Mouse (Mus musculus) forebrain, embryonic 11.5 days (tissue): ENCODE measurements around the gene Plvap. TPM values are rescaled to one million over a fixed set of nuclear protein-coding genes. Genes with fewer than 3 reads are reported as not detected.

Experiments used
- ATAC-seq: fragments of 200-750 bp; cut with Nextera tagmentation; replicated peaks from 2 replicates; pipeline ENCODE4 v1.8.0; 2017; ENCODE audit warnings: moderate TSS enrichment; ENCODE audit not compliant: low FRiP score
- DNase-seq: peaks from one replicate; pipeline ENCODE4 v3.0.0-alpha.2; 2017; ENCODE audit warnings: low spot score
- H3K27ac ChIP-seq: fragments of 300-500 bp; sonication (generic); 2 replicates; pipeline ENCODE4 v1.5.1; 2014; ENCODE audit warnings: low read depth, low read length
- H3K27me3 ChIP-seq: fragments of 300-500 bp; sonication (generic); 2 replicates; pipeline ENCODE4 v1.6.1; 2014; ENCODE audit warnings: mild to moderate bottlenecking, low read length, mixed read lengths; ENCODE audit not compliant: control insufficient read depth, insufficient read depth
- H3K36me3 ChIP-seq: fragments of 300-500 bp; sonication (generic); 2 replicates; pipeline ENCODE4 v1.6.1; 2014; ENCODE audit warnings: mild to moderate bottlenecking, low read length, moderate library complexity, mixed read lengths; ENCODE audit not compliant: control insufficient read depth, insufficient read depth
- H3K4me1 ChIP-seq: fragments of 300-500 bp; sonication (generic); replicated peaks from 2 replicates; pipeline ENCODE4 v1.6.1; 2014; ENCODE audit warnings: low read length, mixed read lengths; ENCODE audit not compliant: control insufficient read depth, insufficient read depth
- H3K4me2 ChIP-seq: fragments of 300-500 bp; sonication (generic); 2 replicates; pipeline ENCODE4 v1.6.1; 2014; ENCODE audit warnings: low read depth, mild to moderate bottlenecking, low read length, moderate library complexity, mixed read lengths; ENCODE audit not compliant: severe bottlenecking
- H3K4me3 ChIP-seq: fragments of 300-500 bp; sonication (generic); 2 replicates; pipeline ENCODE4 v1.5.1; 2014; ENCODE audit warnings: low read depth, low read length
- H3K9ac ChIP-seq: fragments of 300-500 bp; sonication (generic); 2 replicates; pipeline ENCODE4 v1.6.1; 2014; ENCODE audit warnings: low read length
- H3K9me3 ChIP-seq: fragments of 300-500 bp; sonication (generic); 2 replicates; pipeline ENCODE4 v1.6.1; 2016; ENCODE audit warnings: low read length, mixed read lengths; ENCODE audit not compliant: control insufficient read depth
- WGBS: fragments of 180-500 bp; shearing (Covaris S2); extraction: QIAGEN DNeasy Blood & Tissue Kit; methylation state at CpG from one replicate; pipeline ENCODE4 v1.1.7; 2014; 5-methylcytosine and 5-hydroxymethylcytosine counted together
- polyA plus RNA-seq: library from polyadenylated mRNA; unstranded; fragments of >200 nt; fragmentation: Nextera tagmentation; extraction: Ambion mirVana; gene quantifications from 2 replicates; pipeline ENCODE4 v1.2.1, GENCODE M21; 2014

Plvap gene
- 42.5 and 43.4 TPM in 2 replicates for polyA plus RNA-seq

DNA sequence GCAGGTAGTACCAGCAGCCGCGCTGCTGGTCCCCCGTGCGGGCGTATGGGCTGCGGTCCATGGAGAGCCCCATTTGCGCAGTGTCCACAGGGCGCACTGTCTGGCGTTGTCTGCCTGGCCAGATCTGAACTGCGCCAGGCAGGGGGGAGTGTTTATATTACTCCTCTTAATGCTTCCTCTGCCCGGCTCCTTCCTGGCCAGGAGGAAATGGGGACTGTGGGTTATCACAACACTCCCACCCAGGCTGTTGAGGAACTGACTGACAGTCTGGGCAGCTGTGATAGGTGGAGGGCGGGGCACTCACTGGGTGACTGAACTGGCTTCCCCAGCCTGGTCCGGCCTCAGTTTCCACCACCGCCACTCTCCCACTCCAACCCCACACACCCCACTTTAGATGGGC, at the start of gene Plvap:
Gene Plvap (minus strand): TSS at position 109 of the 400 bp plus-strand sequence.
- no peak for ATAC-seq
- Histone ChIP-seq H3K27ac (no peak within 1 kb of the TSS), H3K4me2 (no peak within 1 kb of the TSS), H3K4me3 (no peak within 1 kb of the TSS), H3K9ac (no peak within 1 kb of the TSS), H3K4me1 (peaks cover 5% of the 10 kb centered on the region; the same call in 1 of the 2 replicates), H3K9me3 (no peaks in the 10 kb centered on the region), H3K27me3 (peaks cover 26% of the 10 kb centered on the region), H3K36me3 (no peaks in the 10 kb centered on the region)
- 70% methylated on average over 14 of the region's 14 CpGs for WGBS
- no peak for DNase-seq

DNA sequence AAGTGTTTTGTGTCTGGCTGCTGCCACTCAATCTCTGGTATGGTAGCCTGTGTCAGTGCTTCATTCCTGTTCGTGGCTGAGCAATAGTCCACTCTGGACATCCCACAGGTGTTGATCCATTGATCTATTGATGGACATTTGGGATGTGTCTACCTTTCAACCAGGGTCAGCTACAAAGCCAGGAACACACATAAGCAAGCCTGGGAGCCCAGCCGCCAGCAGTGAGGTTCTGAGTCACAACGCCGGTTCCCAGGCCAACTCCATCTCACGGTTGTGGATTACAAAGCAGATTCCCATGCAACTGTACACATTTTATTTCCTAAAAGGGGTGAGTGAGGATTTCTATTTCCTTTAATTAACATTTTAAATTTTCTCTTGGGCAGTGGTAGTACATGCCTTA, 49.2 kb upstream of the Plvap start:
- ATAC-seq (no peak), DNase-seq (no peak)
- 87% methylated on average over 5 of the region's 5 CpGs for WGBS
- H3K27me3 ChIP-seq: peaks cover 61% of the 10 kb centered on the region
- no peak overlapping the region for H3K4me2 ChIP-seq
- H3K4me3 ChIP-seq: no peak overlapping the region
- peaks cover 4% of the 10 kb centered on the region for H3K9me3 ChIP-seq
- peaks cover 9% of the 10 kb centered on the region; the same call in 1 of the 2 replicates for H3K4me1 ChIP-seq
- H3K36me3 ChIP-seq: no peaks in the 10 kb centered on the region
- no peak overlapping the region for H3K9ac ChIP-seq
- no peak overlapping the region for H3K27ac ChIP-seq

DNA sequence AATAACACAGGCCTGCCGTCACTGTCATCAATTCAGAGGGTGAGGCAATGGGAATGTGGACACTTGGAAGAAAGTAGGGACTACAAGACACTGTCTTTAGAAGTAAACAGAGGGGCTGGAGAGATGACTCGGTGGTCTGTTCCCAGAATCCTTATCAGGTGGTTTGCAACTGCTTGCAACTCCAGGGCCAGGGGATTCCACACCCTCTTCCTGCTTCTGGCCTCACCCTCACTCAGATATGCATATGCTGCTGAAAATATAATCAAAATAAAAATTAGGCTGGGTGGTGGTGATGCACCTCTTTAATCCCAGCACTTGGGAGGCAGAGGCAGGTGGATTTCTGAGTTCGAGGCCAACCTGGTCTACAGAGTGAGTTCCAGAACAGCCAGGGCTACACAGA, 48.5 kb upstream of the Plvap start:
- Histone ChIP-seq H3K4me2 (no peak overlapping the region), H3K9ac (no peak overlapping the region), H3K36me3 (no peaks in the 10 kb centered on the region), H3K4me1 (peaks cover 9% of the 10 kb centered on the region; the same call in 1 of the 2 replicates), H3K27me3 (peaks cover 61% of the 10 kb centered on the region), H3K9me3 (peaks cover 4% of the 10 kb centered on the region), H3K4me3 (no peak overlapping the region), H3K27ac (no peak overlapping the region)
- DNase-seq: no peak
- WGBS: 80% methylated on average over 3 of the region's 3 CpGs
- ATAC-seq: no peak

DNA sequence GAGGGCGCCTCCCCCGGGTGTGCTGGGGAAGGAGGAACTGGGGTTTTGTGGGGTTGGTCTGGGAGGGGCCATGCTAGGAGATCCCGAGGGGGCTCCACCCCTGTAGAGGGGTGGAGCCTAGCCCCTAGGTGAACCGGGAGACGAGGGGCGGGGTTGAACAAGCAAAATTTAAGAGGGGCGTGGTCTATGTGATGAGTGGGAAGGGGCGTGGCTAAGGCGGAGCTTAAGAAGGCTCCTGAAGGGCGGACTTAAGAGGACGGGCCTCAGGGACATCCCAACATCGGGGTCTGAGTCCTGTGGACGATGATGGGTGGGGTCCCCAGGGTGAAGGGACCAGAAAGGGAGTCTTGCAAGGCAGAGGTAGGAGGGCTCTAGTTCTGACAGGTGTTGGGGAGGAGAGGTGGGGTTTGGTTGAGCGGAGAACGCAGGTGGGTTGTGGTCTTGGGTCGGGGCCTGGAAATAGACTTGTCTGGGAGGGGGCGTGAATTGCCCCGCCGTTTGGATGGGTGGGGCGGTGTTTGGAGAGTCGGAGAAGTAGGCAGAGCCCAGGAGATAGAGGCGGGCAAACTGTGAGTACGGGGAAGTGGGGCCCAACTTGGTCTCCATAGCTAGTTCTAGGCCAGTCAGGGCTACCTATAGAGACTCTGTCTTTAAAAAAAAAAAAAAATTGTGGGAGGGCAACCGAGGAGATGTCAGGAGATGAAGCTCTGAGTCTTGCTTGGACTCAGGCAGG, 47.6 kb upstream of the Plvap start:
- Histone ChIP-seq H3K4me3 (peak overlapping the region; percentile 25), H3K9me3 (peaks cover 2% of the 10 kb centered on the region), H3K9ac (peak overlapping the region; percentile 29; the same call in 1 of the 2 replicates), H3K36me3 (no peaks in the 10 kb centered on the region), H3K27ac (no peak overlapping the region), H3K27me3 (peaks cover 61% of the 10 kb centered on the region), H3K4me2 (peak overlapping the region; percentile 48), H3K4me1 (peaks cover 9% of the 10 kb centered on the region; the same call in 1 of the 2 replicates)
- WGBS: 2% methylated on average over 24 of the region's 24 CpGs
- ATAC-seq (peak; percentile 50; the same call in 1 of the 2 replicates), DNase-seq (peak; percentile 70)

DNA sequence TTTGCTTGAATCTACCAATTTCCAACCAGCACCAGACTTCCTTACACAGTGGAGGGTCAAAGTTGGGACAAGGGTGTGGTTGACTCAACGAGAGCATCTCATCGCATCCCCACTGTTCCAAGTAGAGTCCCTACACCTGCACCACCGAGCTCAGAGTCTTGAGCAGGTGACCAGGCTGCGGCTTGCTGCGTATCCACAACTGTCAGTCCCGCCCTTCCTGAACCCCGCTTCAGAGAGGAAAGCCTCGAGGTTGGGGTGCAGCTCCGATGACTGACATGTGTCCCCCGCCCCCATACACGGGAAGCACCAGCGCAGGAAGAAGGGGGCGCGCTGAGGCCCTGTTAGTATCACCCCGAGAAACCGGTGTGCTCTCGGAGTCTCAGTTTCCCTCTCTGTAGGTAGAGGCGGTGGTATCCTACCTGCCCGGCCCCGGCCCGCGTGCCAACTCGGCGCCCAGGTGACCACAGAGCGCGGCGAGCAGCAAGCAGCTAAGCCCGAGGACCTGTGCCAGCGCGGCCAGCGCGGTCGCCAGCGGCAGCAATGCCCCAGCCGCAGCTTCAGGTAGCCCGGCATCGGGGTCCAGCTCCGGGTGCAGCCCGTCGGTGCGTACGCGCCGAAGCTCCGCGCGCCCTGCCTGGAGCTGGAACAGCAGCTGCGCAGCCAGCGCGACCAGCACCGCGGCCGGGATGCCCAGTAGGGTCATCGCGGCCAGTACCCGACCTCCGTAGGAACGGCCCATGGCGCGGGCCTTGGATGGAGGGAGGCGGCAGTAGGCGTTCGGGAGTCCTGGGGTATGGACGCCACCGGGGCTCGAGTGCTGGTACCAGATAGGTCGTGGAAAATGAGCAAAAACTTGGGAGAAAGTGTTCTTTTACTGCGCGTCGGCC, 46.8 kb upstream of the Plvap start, which contains the start of gene Tmem221:
Gene Tmem221 (minus strand): TSS at position 801 of the 887 bp plus-strand sequence.
- no peaks in the 10 kb centered on the region for H3K9me3 ChIP-seq
- H3K36me3 ChIP-seq: no peaks in the 10 kb centered on the region
- peak within 1 kb of the TSS; percentile 25 for H3K4me3 ChIP-seq
- peak within 1 kb of the TSS; percentile 29 for H3K9ac ChIP-seq
- DNase-seq: no peak
- peaks cover 61% of the 10 kb centered on the region for H3K27me3 ChIP-seq
- no peak within 1 kb of the TSS for H3K27ac ChIP-seq
- 4% methylated on average over 70 of the region's 70 CpGs for WGBS
- peaks cover 9% of the 10 kb centered on the region; the same call in 1 of the 2 replicates for H3K4me1 ChIP-seq
- peak within 1 kb of the TSS; percentile 48 for H3K4me2 ChIP-seq
- no peak for ATAC-seq

DNA sequence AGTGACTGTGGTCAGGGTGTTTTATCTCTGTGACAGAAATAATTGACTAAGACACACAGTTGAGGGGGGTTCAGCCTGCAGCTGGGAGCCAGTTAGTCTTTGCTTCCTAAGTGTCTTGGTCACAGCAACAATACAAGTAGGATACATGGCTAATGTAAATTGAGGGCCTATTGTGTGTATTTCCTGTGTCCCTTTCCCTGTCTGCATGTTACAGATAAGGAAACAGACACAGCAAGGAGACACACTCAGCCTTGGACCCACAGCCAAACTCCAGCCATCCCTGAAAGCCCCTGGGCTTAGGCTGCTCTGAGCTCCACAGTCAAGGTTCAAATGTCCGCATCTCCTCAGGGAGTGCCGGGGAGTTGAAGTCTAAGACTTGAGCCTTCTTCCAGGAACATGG, 43.1 kb upstream of the Plvap start:
- Histone ChIP-seq H3K9ac (no peak overlapping the region), H3K4me1 (0 out of 2 replicates have a peak, but pooled peaks cover 7% of the 10 kb centered on the region), H3K4me2 (no peak overlapping the region), H3K4me3 (no peak overlapping the region), H3K9me3 (no peaks in the 10 kb centered on the region), H3K36me3 (no peaks in the 10 kb centered on the region), H3K27me3 (peaks cover 31% of the 10 kb centered on the region), H3K27ac (no peak overlapping the region)
- 90% methylated on average over 2 of the region's 2 CpGs for WGBS
- ATAC-seq (no peak), DNase-seq (no peak)

DNA sequence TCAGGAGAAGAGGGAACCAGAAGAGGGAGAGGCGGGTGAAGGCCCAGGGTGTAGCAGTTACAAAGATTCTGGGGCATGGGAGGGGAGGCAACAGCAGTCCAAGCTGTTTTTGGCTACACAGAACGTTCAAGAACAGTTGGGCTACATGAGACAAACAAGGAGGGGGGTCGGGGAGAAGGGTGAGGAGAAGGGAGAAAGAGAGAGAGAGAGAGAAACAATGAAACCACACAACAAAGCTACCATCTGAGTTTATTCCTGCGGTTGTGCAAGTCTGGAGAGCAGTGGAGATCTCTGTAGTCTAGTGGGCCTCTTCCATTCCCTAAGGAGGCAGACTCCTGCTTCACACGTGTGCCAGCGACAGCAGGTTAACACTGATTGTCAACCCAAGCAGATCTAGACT, 42.4 kb upstream of the Plvap start:
- H3K27ac ChIP-seq: no peak overlapping the region
- DNase-seq (no peak), ATAC-seq (no peak)
- H3K9me3 ChIP-seq: no peaks in the 10 kb centered on the region
- no peaks in the 10 kb centered on the region for H3K36me3 ChIP-seq
- no peak overlapping the region for H3K4me3 ChIP-seq
- H3K27me3 ChIP-seq: peaks cover 24% of the 10 kb centered on the region
- H3K9ac ChIP-seq: no peak overlapping the region
- WGBS: 74% methylated on average over 6 of the region's 6 CpGs
- no peak overlapping the region for H3K4me2 ChIP-seq
- H3K4me1 ChIP-seq: 0 out of 2 replicates have a peak, but pooled peaks cover 6% of the 10 kb centered on the region

DNA sequence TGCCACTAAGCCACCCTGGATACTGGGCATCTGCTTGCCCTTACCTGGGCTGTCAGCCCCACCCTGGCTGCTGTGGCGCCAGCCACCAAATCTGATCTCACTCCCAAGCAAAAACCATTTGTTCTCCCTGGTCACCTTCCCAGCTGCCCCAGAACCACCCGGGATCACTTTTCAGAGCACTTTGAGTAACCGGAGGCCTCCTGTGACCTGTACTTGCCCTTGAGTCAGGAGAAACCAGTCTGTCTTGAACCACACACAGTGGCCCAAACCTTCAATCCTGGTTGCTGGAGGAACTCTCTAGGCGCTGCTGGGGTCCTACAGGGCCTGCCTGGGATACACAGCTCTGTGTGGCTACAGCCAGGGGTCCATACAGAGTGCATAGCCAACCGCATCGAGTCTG, 41.2 kb upstream of the Plvap start:
- Histone ChIP-seq H3K4me2 (no peak overlapping the region), H3K27me3 (peaks cover 12% of the 10 kb centered on the region), H3K9ac (no peak overlapping the region), H3K4me3 (no peak overlapping the region), H3K9me3 (no peaks in the 10 kb centered on the region), H3K27ac (no peak overlapping the region), H3K36me3 (no peaks in the 10 kb centered on the region; the same call in 1 of the 2 replicates), H3K4me1 (no peaks in the 10 kb centered on the region)
- no peak for DNase-seq
- WGBS: 79% methylated on average over 6 of the region's 6 CpGs
- no peak for ATAC-seq
